Mouse (Mus musculus): Measurements from ENCODE around the gene Gpr137. TPM values are rescaled to one million over a fixed set of nuclear protein-coding genes. Genes with fewer than 3 reads are reported as not detected.
"Not testable (repeated sequence)": the region's sequence is repeated elsewhere in the genome, so short reads cannot be mapped to it uniquely, and the experiment has no call there.

Gene Gpr137
- polyA plus RNA-seq (2012; rRNA removed) (5.5 and 8.8 TPM in 2 replicates), polyA plus RNA-seq (2014; fragmentation: Nextera tagmentation; extraction: Ambion mirVana) (4.4 and 4.5 TPM in 2 replicates)

- Histone ChIP-seq H3K4me2 (ENCODE audit: low read depth) (peak within 1 kb of the TSS; percentile 89), H3K4me1 (replicated peaks; ENCODE audit: control insufficient read depth in 2 of 2, insufficient read depth in 2 of 2, low read length in 1 of 2) (peaks cover 3 to 8% of the 10 kb centered on the region in 2 experiments), H3K4me3 (ENCODE audit: insufficient read depth in 1 of 2, low read depth in 2 of 2, low read length in 2 of 2) (peak within 1 kb of the TSS; percentile 77 to 92), H3K9ac (replicated peaks) (peak within 1 kb of the TSS; percentile 80), H3K36me3 (replicated peaks; ENCODE audit: control insufficient read depth, insufficient read depth, low read depth) (no peaks in the 10 kb centered on the region), H3K27ac (peak within 1 kb of the TSS; percentile 63), H3K9me3 (ENCODE audit: control insufficient read depth, low read length) (no peaks in the 10 kb centered on the region), H3K27me3 (ENCODE audit: control insufficient read depth, insufficient read depth, low read length) (no peaks in the 10 kb centered on the region)
- no peak for TF ChIP-seq CTCF (IDR thresholded peaks at IDR 0.05; ENCODE audit: low read depth)
- no peak for TF ChIP-seq EP300 (IDR thresholded peaks at IDR 0.05; ENCODE audit: low read depth)
- ATAC-seq (ENCODE audit: insufficient read depth) (peak; percentile 88), DNase-seq (ENCODE audit: low read depth in 3 of 3, low spot score in 3 of 3) (peak; percentile 89 to 90 (median 89))
- WGBS (ENCODE audit: insufficient replicate concordance), result under 1% methylated on average over 27 of the region's 27 CpGs
Observed at GRCm38 (mm10) chr19:6942249-6942691, at the start of gene Gpr137. Gpr137 (minus strand) TSS chr19:6942480.

- not testable (repeated sequence) for H3K36me3 ChIP-seq (replicated peaks; ENCODE audit: control insufficient read depth, insufficient read depth, low read depth); DNase-seq (ENCODE audit: low read depth in 3 of 3, low spot score in 3 of 3); H3K27ac ChIP-seq; ATAC-seq (ENCODE audit: insufficient read depth); H3K4me3 ChIP-seq (ENCODE audit: insufficient read depth in 1 of 2, low read depth in 2 of 2, low read length in 2 of 2); H3K9me3 ChIP-seq (ENCODE audit: control insufficient read depth, low read length); H3K9ac ChIP-seq (replicated peaks); H3K27me3 ChIP-seq (ENCODE audit: control insufficient read depth, insufficient read depth, low read length)
- Histone ChIP-seq H3K4me2 (ENCODE audit: low read depth) (peak overlapping the region; percentile 99; the same call in 1 of the 2 replicates), H3K4me1 (replicated peaks; ENCODE audit: control insufficient read depth in 2 of 2, insufficient read depth in 2 of 2, low read length in 1 of 2) (peaks cover 23 to 29% of the 10 kb centered on the region in 2 experiments)
- 75% methylated on average over 6 of the region's 6 CpGs for WGBS (ENCODE audit: insufficient replicate concordance)
Observed at GRCm38 (mm10) chr19:6991166-6991565, 48.9 kb upstream of the Gpr137 start.

GRCm38 (mm10) chr19:6990712-6991111, 48.4 kb upstream of the Gpr137 start:
- Histone ChIP-seq H3K4me3 (ENCODE audit: insufficient read depth in 1 of 2, low read depth in 2 of 2, low read length in 2 of 2) (no peak overlapping the region), H3K27me3 (ENCODE audit: control insufficient read depth, insufficient read depth, low read length) (no peaks in the 10 kb centered on the region), H3K27ac (no peak overlapping the region), H3K9ac (replicated peaks) (no peak overlapping the region), H3K36me3 (replicated peaks; ENCODE audit: control insufficient read depth, insufficient read depth, low read depth) (no peaks in the 10 kb centered on the region), H3K4me2 (ENCODE audit: low read depth) (no peak overlapping the region), H3K4me1 (replicated peaks; ENCODE audit: control insufficient read depth in 2 of 2, insufficient read depth in 2 of 2, low read length in 1 of 2) (peaks cover 27 to 30% of the 10 kb centered on the region in 2 experiments), H3K9me3 (ENCODE audit: control insufficient read depth, low read length) (no peaks in the 10 kb centered on the region)
- 79% methylated on average over 6 of the region's 6 CpGs for WGBS (ENCODE audit: insufficient replicate concordance)
- DNase-seq (ENCODE audit: low read depth in 3 of 3, low spot score in 3 of 3), result no peak
- ATAC-seq (ENCODE audit: insufficient read depth), result no peak
- no peak for TF ChIP-seq EP300 (IDR thresholded peaks at IDR 0.05; ENCODE audit: low read depth)
- TF ChIP-seq CTCF (IDR thresholded peaks at IDR 0.05; ENCODE audit: low read depth), result no peak

- ATAC-seq (ENCODE audit: insufficient read depth) (no peak), DNase-seq (ENCODE audit: low read depth in 3 of 3, low spot score in 3 of 3) (no peak)
- H3K4me1 ChIP-seq (replicated peaks; ENCODE audit: control insufficient read depth in 2 of 2, insufficient read depth in 2 of 2, low read length in 1 of 2), result peaks cover 24 to 25% of the 10 kb centered on the region in 2 experiments
- H3K36me3 ChIP-seq (replicated peaks; ENCODE audit: control insufficient read depth, insufficient read depth, low read depth), result no peaks in the 10 kb centered on the region
- 80% methylated on average over 8 of the region's 8 CpGs for WGBS (ENCODE audit: insufficient replicate concordance)
- no peaks in the 10 kb centered on the region for H3K9me3 ChIP-seq (ENCODE audit: control insufficient read depth, low read length)
- no peak overlapping the region for H3K27ac ChIP-seq
- H3K27me3 ChIP-seq (ENCODE audit: control insufficient read depth, insufficient read depth, low read length), result no peaks in the 10 kb centered on the region
- no peak overlapping the region for H3K4me3 ChIP-seq (ENCODE audit: insufficient read depth in 1 of 2, low read depth in 2 of 2, low read length in 2 of 2)
- no peak overlapping the region for H3K4me2 ChIP-seq (ENCODE audit: low read depth)
- H3K9ac ChIP-seq (replicated peaks), result no peak overlapping the region
- TF ChIP-seq CTCF (IDR thresholded peaks at IDR 0.05; ENCODE audit: low read depth), result no peak
- TF ChIP-seq EP300 (IDR thresholded peaks at IDR 0.05; ENCODE audit: low read depth), result no peak
Observed at GRCm38 (mm10) chr19:6989251-6989650, 47.0 kb upstream of the Gpr137 start.

GRCm38 (mm10) chr19:6987904-6988285, 45.6 kb upstream of the Gpr137 start:
- 5% methylated on average over 8 of the region's 8 CpGs for WGBS (ENCODE audit: insufficient replicate concordance)
- Histone ChIP-seq H3K9ac (replicated peaks) (peak overlapping the region; percentile 62), H3K9me3 (ENCODE audit: control insufficient read depth, low read length) (no peaks in the 10 kb centered on the region), H3K4me2 (ENCODE audit: low read depth) (peak overlapping the region; percentile 76), H3K27me3 (ENCODE audit: control insufficient read depth, insufficient read depth, low read length) (no peaks in the 10 kb centered on the region), H3K4me3 (ENCODE audit: insufficient read depth in 1 of 2, low read depth in 2 of 2, low read length in 2 of 2) (peak overlapping the region; percentile 51 to 64), H3K36me3 (replicated peaks; ENCODE audit: control insufficient read depth, insufficient read depth, low read depth) (no peaks in the 10 kb centered on the region), H3K27ac (no peak overlapping the region), H3K4me1 (replicated peaks; ENCODE audit: control insufficient read depth in 2 of 2, insufficient read depth in 2 of 2, low read length in 1 of 2) (peaks cover 19 to 21% of the 10 kb centered on the region in 2 experiments)
- no peak for TF ChIP-seq EP300 (IDR thresholded peaks at IDR 0.05; ENCODE audit: low read depth)
- TF ChIP-seq CTCF (IDR thresholded peaks at IDR 0.05; ENCODE audit: low read depth), result no peak
- DNase-seq (ENCODE audit: low read depth in 3 of 3, low spot score in 3 of 3), result no peak
- ATAC-seq (ENCODE audit: insufficient read depth), result no peak

Data from liver, embryonic 14.5 days (tissue).